Mouse (Mus musculus) lung, adult 2 months (tissue): ENCODE measurements around the gene Slc46a1.

Source experiments
- CTCF ChIP-seq: fragments of 200-500 bp; IDR thresholded peaks from 2 replicates; pipeline ENCODE4 v1.5.1; 2011; ENCODE audit warnings: mild to moderate bottlenecking, low read length, control low read depth; ENCODE audit not compliant: insufficient read depth
- POLR2A ChIP-seq: fragments of 200-500 bp; IDR thresholded peaks from 2 replicates; pipeline ENCODE4 v1.6.1; 2011; ENCODE audit warnings: low read depth, mild to moderate bottlenecking, control low read depth, low read length, borderline replicate concordance; ENCODE audit errors: extremely low read depth

DNA sequence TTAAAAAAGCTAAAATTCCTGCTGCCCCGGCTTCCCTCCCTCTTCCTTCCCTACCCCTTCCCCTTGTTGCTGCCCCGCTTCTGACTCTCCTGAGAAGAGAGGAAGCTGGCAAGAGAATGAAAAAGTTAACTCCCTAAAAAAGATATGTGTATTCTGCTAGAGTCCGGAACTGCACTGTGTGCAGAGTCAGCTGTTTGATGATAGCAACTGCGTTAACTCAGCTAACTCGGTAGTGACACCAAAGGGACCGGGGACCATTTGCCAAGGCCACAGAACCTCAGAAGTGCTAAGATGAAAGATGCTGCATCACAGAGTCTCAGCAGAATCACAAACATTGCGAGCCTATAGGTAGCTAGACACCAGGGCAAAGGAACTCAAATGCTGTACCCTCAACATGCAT is 2.0 kb downstream of the Slc46a1 start:
- no peak for TF ChIP-seq CTCF
- TF ChIP-seq POLR2A, result no peak
